Mouse (Mus musculus) embryonic facial prominence, embryonic 10.5 days (tissue): ENCODE data around the gene Spsb3. TPM values are rescaled to one million over a fixed set of nuclear protein-coding genes. Genes with fewer than 3 reads are reported as not detected.

Source experiments
- DNase-seq: peaks from one replicate; pipeline ENCODE4 v3.0.0-alpha.2; 2017; ENCODE audit warnings: low spot score
- H3K27ac ChIP-seq: fragments of 300-500 bp; sonication (generic); replicated peaks from 2 replicates; pipeline ENCODE4 v1.5.1; 2016; ENCODE audit warnings: mild to moderate bottlenecking
- H3K27me3 ChIP-seq: fragments of 300-500 bp; sonication (generic); replicated peaks from 2 replicates; pipeline ENCODE4 v1.6.1; 2016; ENCODE audit warnings: low read depth, mild to moderate bottlenecking; ENCODE audit not compliant: poor library complexity, severe bottlenecking
- H3K36me3 ChIP-seq: fragments of 300-500 bp; sonication (generic); replicated peaks from 2 replicates; pipeline ENCODE4 v1.6.1; 2016; ENCODE audit warnings: mild to moderate bottlenecking, moderate library complexity
- H3K4me1 ChIP-seq: fragments of 300-500 bp; sonication (generic); 2 replicates; pipeline ENCODE4 v1.6.1; 2016
- H3K4me3 ChIP-seq: fragments of 300-500 bp; sonication (generic); 2 replicates; pipeline ENCODE4 v1.5.1; 2016; ENCODE audit warnings: mild to moderate bottlenecking, moderate library complexity
- H3K9me3 ChIP-seq: fragments of 300-500 bp; sonication (generic); 2 replicates; pipeline ENCODE4 v1.6.1; 2016; ENCODE audit warnings: mild to moderate bottlenecking
- WGBS: fragments of 180-500 bp; shearing (Covaris S2); methylation state at CpG from one replicate; pipeline ENCODE4 v1.1.7; 2016; 5-methylcytosine and 5-hydroxymethylcytosine counted together
- polyA plus RNA-seq: library from polyadenylated mRNA; unstranded; fragments of >200 nt; fragmentation: Nextera tagmentation; extraction: Ambion mirVana; gene quantifications from 2 replicates; pipeline ENCODE4 v1.2.1, GENCODE M21; 2016

The Spsb3 gene
- polyA plus RNA-seq, 1 experiment from 2014 or later = 47.1 TPM

DNA sequence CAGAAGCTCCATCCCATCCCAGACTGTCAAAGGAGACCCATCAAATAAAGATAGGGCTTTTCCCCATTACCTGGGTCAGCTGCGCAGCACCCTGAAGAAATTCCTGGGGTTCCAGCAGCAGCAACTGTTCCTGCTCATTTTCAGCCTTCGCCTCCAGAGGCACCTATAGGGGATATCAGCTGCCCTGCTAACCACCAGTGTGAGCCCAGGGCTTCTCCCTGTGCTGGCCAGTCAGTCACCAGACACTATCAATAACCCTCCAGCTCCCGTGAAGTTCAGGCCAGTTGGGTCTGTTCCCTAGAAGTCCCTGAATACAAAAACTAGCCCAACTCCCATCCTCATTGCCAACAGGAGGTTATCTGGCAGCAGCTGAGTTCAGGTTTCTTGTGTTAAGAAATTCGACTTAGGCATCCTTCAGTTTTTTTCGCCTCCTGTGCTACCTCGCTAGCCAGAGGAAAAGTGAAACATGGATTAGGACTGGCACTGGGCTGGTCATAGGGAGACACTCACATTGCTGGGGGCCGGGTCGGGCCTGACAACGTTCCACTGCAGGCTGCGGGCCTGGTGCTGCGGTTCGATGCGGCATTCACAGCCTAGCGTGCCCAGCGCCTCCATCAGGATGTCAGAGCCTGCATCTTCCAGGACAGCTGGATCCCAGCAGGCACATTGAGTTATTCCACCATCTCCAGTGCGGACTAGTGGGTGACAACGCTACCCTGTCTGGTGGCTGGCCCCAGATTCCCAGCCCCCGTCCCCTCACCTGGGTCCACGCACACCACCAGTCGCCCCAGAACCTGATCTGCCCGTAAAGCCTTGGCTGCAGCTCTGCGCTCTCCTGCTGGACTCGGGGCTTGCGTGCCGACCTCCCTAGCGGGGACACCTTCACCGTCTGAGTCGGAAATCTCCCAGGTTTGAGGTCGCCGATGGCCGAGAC lies 7.9 kb downstream of the Spsb3 start:
- Histone ChIP-seq H3K27me3 (no peaks in the 10 kb centered on the region), H3K4me3 (peak overlapping the region; percentile 83), H3K4me1 (peaks cover 46% of the 10 kb centered on the region), H3K27ac (peak overlapping the region; percentile 90), H3K9me3 (no peaks in the 10 kb centered on the region), H3K36me3 (peaks cover 74% of the 10 kb centered on the region)
- 10% methylated on average over 31 of the region's 31 CpGs for WGBS
- no peak for DNase-seq

DNA sequence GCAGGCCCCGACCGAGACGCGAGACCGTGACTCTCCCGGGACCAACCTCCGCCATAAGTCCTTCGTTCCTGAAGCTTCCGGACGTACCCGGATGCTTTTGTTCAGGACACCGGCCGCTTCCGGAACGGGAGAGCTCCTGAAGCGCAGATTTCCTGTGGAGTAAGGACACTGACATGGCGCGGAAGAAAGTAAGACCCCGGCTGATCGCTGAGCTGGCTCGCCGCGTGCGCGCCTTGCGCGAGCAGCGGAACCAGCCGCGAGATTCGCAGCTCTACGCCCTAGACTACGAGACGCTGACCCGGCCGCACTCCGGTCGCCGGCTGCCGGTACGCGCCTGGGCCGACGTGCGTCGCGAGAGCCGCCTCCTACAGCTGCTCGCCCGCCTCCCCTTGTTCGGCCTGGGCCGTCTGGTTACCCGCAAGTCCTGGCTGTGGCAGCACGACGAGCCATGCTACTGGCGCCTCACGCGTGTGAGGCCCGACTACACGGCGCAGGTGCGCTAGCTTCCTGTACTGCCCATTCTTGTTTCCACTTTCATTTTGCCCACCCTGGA lies 8.6 kb downstream of the Spsb3 start, which contains the start of the genes Eme2 and Mrps34:
Eme2 (minus strand) TSS at position 93 of the 553 bp plus-strand sequence.
Mrps34 (plus strand) TSS at position 122 of the 553 bp plus-strand sequence.
- Histone ChIP-seq H3K4me1 (peaks cover 46% of the 10 kb centered on the region), H3K9me3 (no peaks in the 10 kb centered on the region), H3K27me3 (no peaks in the 10 kb centered on the region), H3K4me3 (peak within 1 kb of the TSS; percentile 83), H3K27ac (peak within 1 kb of the TSS; percentile 90), H3K36me3 (peaks cover 74% of the 10 kb centered on the region)
- under 1% methylated on average over 62 of the region's 62 CpGs for WGBS
- peak; percentile 91 for DNase-seq

DNA sequence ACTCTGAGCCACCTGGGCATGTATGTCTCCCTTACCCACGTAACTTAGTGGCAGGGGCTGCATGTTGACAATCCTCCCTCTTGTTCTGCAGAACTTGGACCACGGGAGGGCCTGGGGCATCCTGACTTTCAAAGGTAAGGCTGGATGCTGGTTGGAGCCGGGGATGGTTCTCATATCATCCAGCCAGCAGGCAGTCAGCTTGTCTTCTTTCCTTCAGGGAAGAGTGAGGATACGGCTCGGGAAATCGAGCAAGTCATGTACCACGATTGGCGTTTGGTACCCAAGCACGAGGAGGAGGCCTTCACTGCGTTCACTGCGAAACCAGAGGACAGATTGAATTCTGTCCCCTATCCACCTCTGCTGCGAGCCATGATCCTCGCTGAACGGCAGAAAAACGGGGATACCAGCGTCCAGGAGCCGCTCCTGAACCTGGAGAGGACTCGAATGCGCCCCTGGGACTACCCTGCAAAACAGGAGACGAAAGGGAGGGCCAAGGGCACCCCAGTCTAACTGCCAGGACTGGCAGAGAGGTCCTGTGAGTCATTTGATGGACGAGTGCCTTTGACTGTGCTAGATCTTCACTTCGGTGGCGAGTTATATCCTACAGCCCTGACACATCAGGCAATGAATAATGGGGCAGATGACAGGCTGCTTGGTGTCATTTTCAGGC lies 9.3 kb downstream of the Spsb3 start:
- H3K27ac ChIP-seq = peak overlapping the region; percentile 90
- H3K4me3 ChIP-seq = peak overlapping the region; percentile 83
- 13% methylated on average over 23 of the region's 23 CpGs for WGBS
- H3K27me3 ChIP-seq = no peaks in the 10 kb centered on the region
- H3K9me3 ChIP-seq = no peaks in the 10 kb centered on the region
- peaks cover 46% of the 10 kb centered on the region for H3K4me1 ChIP-seq
- H3K36me3 ChIP-seq = peaks cover 74% of the 10 kb centered on the region
- no peak for DNase-seq

DNA sequence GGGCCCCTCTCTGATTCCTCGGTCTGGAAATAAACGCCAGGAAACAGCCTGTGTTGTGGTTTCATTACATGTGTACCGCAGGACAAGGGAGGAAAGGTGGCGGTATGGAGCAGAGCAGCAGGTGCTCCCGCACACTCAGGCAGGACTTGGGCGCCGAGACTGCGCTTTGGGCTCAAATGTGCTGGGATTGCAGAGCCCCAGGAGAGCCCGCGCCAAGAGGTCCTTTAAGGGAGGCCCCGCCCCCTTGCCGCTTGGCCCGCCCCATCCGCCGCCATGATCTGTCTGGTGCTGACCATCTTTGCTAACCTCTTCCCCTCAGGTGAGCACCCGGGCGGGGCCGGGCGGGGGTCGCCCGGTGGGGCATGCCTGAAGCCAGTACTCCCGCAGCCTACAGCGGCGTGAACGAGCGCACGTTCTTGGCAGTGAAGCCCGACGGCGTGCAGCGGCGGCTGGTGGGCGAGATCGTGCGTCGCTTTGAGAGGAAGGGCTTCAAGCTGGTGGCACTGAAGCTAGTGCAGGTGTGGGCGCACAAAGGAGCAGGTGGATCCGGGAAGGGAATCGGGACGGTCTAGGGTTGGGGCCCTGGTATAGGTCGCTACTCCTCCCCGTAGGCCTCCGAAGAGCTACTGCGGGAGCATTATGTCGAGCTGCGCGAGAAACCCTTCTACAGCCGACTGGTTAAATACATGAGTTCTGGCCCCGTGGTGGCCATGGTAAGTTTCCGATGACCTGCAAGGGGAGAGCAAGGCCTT lies 10.0 kb downstream of the Spsb3 start, which contains the start of gene Nme3:
Nme3 (plus strand) TSS at position 260 of the 752 bp plus-strand sequence.
- H3K27me3 ChIP-seq = no peaks in the 10 kb centered on the region
- H3K4me1 ChIP-seq = peaks cover 46% of the 10 kb centered on the region
- peaks cover 74% of the 10 kb centered on the region for H3K36me3 ChIP-seq
- peak within 1 kb of the TSS; percentile 83 for H3K4me3 ChIP-seq
- H3K9me3 ChIP-seq = no peaks in the 10 kb centered on the region
- 2% methylated on average over 50 of the region's 50 CpGs for WGBS
- DNase-seq = peak; percentile 86
- H3K27ac ChIP-seq = peak within 1 kb of the TSS; percentile 90

DNA sequence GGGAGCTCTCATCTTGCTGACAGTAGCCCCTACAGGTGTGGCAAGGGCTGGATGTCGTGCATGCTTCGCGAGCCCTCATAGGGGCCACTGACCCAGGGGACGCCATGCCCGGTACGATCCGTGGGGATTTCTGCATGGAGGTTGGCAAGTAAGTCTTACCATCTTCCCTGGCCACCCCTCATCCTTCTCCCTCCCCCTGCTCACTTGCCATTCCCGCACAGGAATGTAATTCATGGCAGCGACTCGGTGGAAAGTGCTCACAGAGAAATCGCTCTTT lies 10.5 kb downstream of the Spsb3 start:
- WGBS = 41% methylated on average over 11 of the region's 11 CpGs
- Histone ChIP-seq H3K27me3 (no peaks in the 10 kb centered on the region), H3K9me3 (no peaks in the 10 kb centered on the region), H3K27ac (peak overlapping the region; percentile 90), H3K36me3 (peaks cover 74% of the 10 kb centered on the region), H3K4me3 (peak overlapping the region; percentile 83), H3K4me1 (peaks cover 46% of the 10 kb centered on the region)
- no peak for DNase-seq

DNA sequence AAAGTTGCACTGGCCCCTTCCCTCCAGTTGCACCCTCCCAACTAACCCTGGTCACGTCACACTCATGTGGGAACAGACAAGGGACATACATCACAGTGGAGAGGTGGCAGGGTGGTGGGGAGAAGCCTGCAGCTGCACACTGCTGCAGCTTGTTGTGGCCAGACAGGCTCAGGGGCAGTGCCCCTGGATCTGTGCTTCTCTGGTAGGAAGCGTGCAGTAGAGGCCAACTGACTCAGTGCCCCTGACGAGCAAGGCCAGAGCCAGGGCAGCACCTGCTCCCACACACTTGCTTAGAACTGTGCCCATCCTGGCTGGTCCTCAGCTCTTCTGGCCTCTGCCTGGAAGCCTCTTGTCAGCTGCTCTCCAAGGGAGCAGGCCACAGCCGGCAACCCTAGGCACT lies 11.2 kb downstream of the Spsb3 start:
- no peaks in the 10 kb centered on the region for H3K27me3 ChIP-seq
- no peak for DNase-seq
- H3K27ac ChIP-seq = no peak overlapping the region
- H3K36me3 ChIP-seq = peaks cover 74% of the 10 kb centered on the region
- H3K4me3 ChIP-seq = peak overlapping the region; percentile 83
- WGBS = 81% methylated on average over 4 of the region's 4 CpGs
- no peaks in the 10 kb centered on the region for H3K9me3 ChIP-seq
- H3K4me1 ChIP-seq = peaks cover 46% of the 10 kb centered on the region

DNA sequence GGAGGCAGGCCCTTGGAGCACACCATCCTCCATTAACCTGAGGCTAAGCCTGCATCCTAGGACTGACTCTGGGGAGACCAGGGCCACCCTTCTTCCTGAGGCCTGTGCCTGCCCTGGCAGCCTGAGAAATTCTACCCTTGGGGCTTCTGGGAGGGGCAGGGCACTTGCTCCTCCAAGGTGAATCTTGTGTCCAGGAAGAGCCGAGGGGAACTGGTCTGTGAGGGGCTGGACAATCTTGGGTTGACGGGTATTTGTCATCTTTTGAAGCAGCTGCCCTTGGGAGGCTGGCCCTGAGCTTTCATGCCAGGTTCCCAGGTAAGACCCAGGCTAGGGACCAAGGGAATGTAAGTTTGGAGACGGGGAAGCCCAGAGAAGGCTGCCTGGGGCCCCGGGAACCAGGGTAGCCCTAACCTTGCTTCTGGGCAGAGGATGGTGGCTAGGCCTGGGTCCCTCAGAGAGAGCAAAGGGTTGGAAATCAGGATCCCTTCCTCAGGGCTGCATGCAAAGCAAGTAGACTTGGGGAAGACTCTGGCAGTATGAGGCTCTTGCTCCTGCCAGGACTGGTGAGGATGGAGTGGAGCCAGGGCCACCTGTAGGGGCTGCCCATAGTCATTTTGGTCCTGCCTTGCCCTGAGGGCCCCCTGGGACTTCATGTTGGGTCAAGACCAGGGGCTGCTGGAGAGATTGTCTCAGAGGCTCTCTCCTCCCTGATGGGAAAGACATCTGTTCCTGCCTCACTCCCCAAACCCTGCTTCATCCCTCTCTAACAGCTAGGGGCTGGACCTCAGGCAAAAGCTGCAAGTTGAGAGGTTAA lies 11.8 kb downstream of the Spsb3 start:
- WGBS = 83% methylated on average over 4 of the region's 4 CpGs
- Histone ChIP-seq H3K27ac (no peak overlapping the region), H3K36me3 (peaks cover 74% of the 10 kb centered on the region), H3K27me3 (no peaks in the 10 kb centered on the region), H3K4me1 (peaks cover 45% of the 10 kb centered on the region), H3K4me3 (peak overlapping the region; percentile 83; the same call in 1 of the 2 replicates), H3K9me3 (no peaks in the 10 kb centered on the region)
- DNase-seq = no peak

DNA sequence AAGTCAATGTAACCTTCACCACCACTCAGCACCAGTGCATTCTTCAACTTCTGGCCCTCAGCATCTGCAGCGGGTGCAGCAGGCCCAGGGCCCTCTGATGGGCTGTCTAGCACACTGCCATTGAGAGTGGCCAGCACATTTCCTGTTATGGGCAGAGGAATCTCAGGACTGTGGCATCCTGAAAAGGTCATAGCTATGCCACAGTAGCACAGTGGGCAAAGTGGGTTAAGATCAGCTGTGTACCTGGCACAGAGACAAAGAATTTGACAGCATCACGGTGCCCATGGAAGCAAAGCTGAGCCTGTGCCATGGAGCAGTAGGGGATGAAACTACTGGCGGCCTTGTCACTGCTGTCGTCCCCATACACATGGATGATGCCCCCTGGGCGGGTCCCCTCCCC lies 12.7 kb downstream of the Spsb3 start:
- Histone ChIP-seq H3K27me3 (no peaks in the 10 kb centered on the region), H3K4me1 (peaks cover 36% of the 10 kb centered on the region), H3K4me3 (peak overlapping the region; percentile 0; the same call in 1 of the 2 replicates), H3K36me3 (peaks cover 75% of the 10 kb centered on the region), H3K9me3 (no peaks in the 10 kb centered on the region), H3K27ac (no peak overlapping the region)
- DNase-seq = no peak
- WGBS = 84% methylated on average over 5 of the region's 5 CpGs

DNA sequence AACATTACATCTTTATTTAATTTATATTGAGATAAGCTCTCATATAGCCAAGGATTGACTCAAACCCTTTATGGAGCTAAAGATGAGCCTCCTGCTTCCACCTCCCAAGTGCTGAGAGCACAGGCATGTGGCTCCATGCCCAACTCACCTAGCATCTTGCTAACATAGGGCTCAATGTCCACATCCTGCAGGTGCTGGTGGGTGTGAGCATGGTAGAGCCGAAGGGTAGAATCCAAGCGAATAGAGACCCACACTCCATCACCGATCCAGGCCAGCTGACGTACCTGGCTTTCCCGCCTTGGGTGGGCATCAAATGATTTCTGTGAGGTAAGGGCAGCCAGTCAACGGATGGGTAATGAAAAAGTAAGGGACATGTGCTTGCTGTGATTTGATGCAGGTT lies 13.6 kb downstream of the Spsb3 start:
- H3K27me3 ChIP-seq = no peaks in the 10 kb centered on the region
- DNase-seq = no peak
- 0 out of 2 replicates have a peak overlapping the region, but pooled peaks have one; percentile 4 for H3K4me3 ChIP-seq
- peaks cover 84% of the 10 kb centered on the region for H3K36me3 ChIP-seq
- H3K27ac ChIP-seq = no peak overlapping the region
- 93% methylated on average over 6 of the region's 6 CpGs for WGBS
- H3K9me3 ChIP-seq = no peaks in the 10 kb centered on the region
- peaks cover 32% of the 10 kb centered on the region for H3K4me1 ChIP-seq

DNA sequence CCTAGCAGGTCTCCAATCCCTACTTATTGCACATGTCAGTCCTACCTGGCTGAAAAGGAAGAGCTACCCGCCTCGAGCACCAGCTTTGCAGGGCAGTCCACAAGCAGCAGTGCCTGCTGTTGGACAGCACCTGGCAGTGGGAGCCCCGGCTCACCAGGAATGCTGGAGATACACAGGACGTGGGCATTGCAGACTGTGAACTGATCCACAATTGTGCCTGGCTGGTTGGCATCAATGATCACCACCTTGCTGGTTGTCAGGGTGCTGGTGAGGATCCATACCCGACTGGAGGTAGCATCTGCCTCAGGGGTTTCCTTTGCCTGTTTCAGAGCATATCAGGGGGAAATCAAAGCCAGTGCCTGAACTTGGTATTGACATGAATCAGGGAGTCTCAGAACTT lies 15.7 kb downstream of the Spsb3 start:
- Histone ChIP-seq H3K9me3 (no peaks in the 10 kb centered on the region), H3K27ac (no peak overlapping the region), H3K27me3 (no peaks in the 10 kb centered on the region), H3K4me3 (no peak overlapping the region), H3K4me1 (peaks cover 12% of the 10 kb centered on the region), H3K36me3 (peaks cover 100% of the 10 kb centered on the region)
- no peak for DNase-seq
- WGBS = 92% methylated on average over 5 of the region's 5 CpGs

DNA sequence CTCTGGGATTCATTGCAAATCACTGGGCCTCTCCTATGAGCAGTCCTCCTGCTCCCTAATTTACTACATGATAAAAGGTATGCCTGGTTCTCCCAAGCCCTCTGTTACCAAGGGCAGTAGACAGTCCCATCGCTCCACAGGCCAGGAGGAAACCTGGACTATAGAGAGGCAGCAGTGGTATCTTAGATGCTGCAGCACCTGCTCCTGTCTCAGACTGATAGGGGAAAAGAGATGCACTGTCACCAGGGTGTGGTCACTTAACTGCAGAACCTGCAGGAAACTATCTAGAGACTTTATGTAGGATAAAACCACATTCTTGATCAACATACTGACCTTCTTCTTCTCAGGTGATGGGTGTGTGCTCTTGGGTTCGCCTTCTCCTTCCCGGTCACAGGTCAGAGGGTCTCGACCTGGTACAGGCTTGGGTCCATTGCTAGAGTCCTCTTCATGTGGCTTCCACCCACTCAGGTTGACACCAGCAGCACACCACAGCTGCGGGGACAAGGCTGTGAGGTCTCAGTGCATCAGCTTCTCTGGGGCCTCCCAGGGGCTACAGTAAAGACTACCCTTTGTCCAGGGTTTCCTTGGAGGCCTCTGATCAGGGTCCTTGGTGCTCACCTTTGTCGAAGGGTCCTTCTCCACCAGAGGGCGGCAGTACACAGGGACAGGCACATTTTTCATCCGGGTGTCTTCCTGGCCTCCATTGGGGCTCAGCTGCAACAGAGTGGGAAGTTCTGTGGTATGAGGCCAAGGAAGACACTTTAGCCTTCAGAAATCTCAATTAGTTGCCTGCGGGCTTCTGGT lies 16.4 kb downstream of the Spsb3 start:
- peaks cover 4% of the 10 kb centered on the region for H3K4me1 ChIP-seq
- H3K36me3 ChIP-seq = peaks cover 100% of the 10 kb centered on the region
- WGBS = 71% methylated on average over 9 of the region's 9 CpGs
- no peaks in the 10 kb centered on the region for H3K9me3 ChIP-seq
- DNase-seq = peak; percentile 43
- H3K27ac ChIP-seq = no peak overlapping the region
- H3K4me3 ChIP-seq = no peak overlapping the region
- H3K27me3 ChIP-seq = no peaks in the 10 kb centered on the region
